Mouse (Mus musculus) MEL (cell line): Measurements from ENCODE around the gene Trpc4. TPM values are rescaled to one million over a fixed set of nuclear protein-coding genes. Genes with fewer than 3 reads are reported as not detected.

Source experiments
- DNase-seq: peaks from one replicate; pipeline ENCODE4 v3.0.0; 2011; ENCODE audit warnings: low read depth, low spot score
- H3K27ac ChIP-seq: 2 replicates; pipeline ENCODE4 v1.5.1; 2012; ENCODE audit warnings: low read depth, mild to moderate bottlenecking, control low read depth, low read length, moderate library complexity; ENCODE audit not compliant: control insufficient read depth
- H3K27me3 ChIP-seq, 2 experiments: fragments of 150-350 bp in 1 of 2; sonication (generic) in 1 of 2; 2 replicates each; pipeline ENCODE4 v1.6.1; 2012; ENCODE audit warnings: low read length in 2 of 2, mild to moderate bottlenecking in 2 of 2, improper control_type of control experiment in 1 of 2, moderate library complexity in 1 of 2; ENCODE audit not compliant: insufficient read depth in 2 of 2, control insufficient read depth in 1 of 2
- H3K36me3 ChIP-seq, 2 experiments: 2 replicates each; pipeline ENCODE4 v1.6.1; 2012 to 2014; ENCODE audit warnings: low read length in 2 of 2, improper control_type of control experiment in 1 of 2, inconsistent platforms in 1 of 2, mild to moderate bottlenecking in 1 of 2; ENCODE audit not compliant: insufficient read depth in 2 of 2, control insufficient read depth in 1 of 2
- H3K4me1 ChIP-seq, 2 experiments: fragments of 150-350 bp in 1 of 2; sonication (generic) in 1 of 2; 2 replicates each; pipeline ENCODE4 v1.6.1; 2012; ENCODE audit warnings: low read length in 2 of 2, improper control_type of control experiment in 1 of 2, mild to moderate bottlenecking in 1 of 2; ENCODE audit not compliant: insufficient read depth in 2 of 2, control insufficient read depth in 1 of 2
- H3K4me3 ChIP-seq, 2 experiments: fragments of 150-350 bp in 1 of 2; sonication (generic) in 1 of 2; 2 replicates each; pipeline ENCODE4 v1.5.1; 2012; ENCODE audit warnings: low read depth in 2 of 2, low read length in 2 of 2, mild to moderate bottlenecking in 2 of 2, moderate library complexity in 2 of 2, control low read depth in 1 of 2, improper control_type of control experiment in 1 of 2; ENCODE audit not compliant: control insufficient read depth in 1 of 2, insufficient read depth in 1 of 2
- H3K79me2 ChIP-seq: 2 replicates; pipeline ENCODE4 v1.6.1; 2012; ENCODE audit warnings: mild to moderate bottlenecking, low read length, moderate library complexity; ENCODE audit not compliant: control insufficient read depth, poor library complexity, insufficient read depth
- H3K9ac ChIP-seq: 2 replicates; pipeline ENCODE4 v1.6.1; 2012; ENCODE audit warnings: low read depth, mild to moderate bottlenecking, control low read depth, low read length, moderate library complexity; ENCODE audit not compliant: control insufficient read depth, poor library complexity, severe bottlenecking
- H3K9me3 ChIP-seq: fragments of 150-350 bp; sonication (generic); replicated peaks from 2 replicates; pipeline ENCODE4 v1.6.1; 2012; ENCODE audit warnings: mild to moderate bottlenecking, low read length, improper control_type of control experiment, moderate library complexity; ENCODE audit not compliant: insufficient read depth
- CHD2 ChIP-seq: IDR thresholded peaks from 2 replicates; pipeline ENCODE4 v1.6.1; 2011; ENCODE audit warnings: low read length, improper control_type of control experiment
- CTCF ChIP-seq, 3 experiments: IDR thresholded peaks in 2 of 3; conservative IDR thresholded peaks in 1 of 3; 2 replicates each; pipeline ENCODE4 v1.5.1; 2011 to 2012; ENCODE audit warnings: low read length in 3 of 3, low read depth in 2 of 3, mild to moderate bottlenecking in 2 of 3, improper control_type of control experiment in 1 of 3, inconsistent platforms in 1 of 3, mixed read lengths in 1 of 3, moderate library complexity in 1 of 3; ENCODE audit not compliant: control insufficient read depth in 1 of 3, insufficient read depth in 1 of 3, poor library complexity in 1 of 3, severe bottlenecking in 1 of 3
- E2F4 ChIP-seq: IDR thresholded peaks from 2 replicates; pipeline ENCODE4 v1.6.1; 2011; ENCODE audit warnings: low read depth, low read length, improper control_type of control experiment, borderline replicate concordance
- EP300 ChIP-seq, 2 experiments: IDR thresholded peaks; 2 replicates each; pipeline ENCODE4 v1.6.1; 2011; ENCODE audit warnings: improper control_type of control experiment in 2 of 2, low read length in 2 of 2, low read depth in 1 of 2, mild to moderate bottlenecking in 1 of 2
- GABPA ChIP-seq: IDR thresholded peaks from 2 replicates; pipeline ENCODE4 v1.6.1; 2012; ENCODE audit warnings: low read depth, mild to moderate bottlenecking, inconsistent platforms, low read length, improper control_type of control experiment, moderate library complexity
- JUND ChIP-seq: IDR thresholded peaks from 2 replicates; pipeline ENCODE4 v1.6.1; 2011; ENCODE audit warnings: low read depth, mild to moderate bottlenecking, improper control_type of control experiment, low read length
- KAT2A ChIP-seq: conservative IDR thresholded peaks from 2 replicates; pipeline ENCODE4 v1.6.1; 2012; ENCODE audit warnings: low read depth, low read length, improper control_type of control experiment, inconsistent platforms
- MAX ChIP-seq: IDR thresholded peaks from 2 replicates; pipeline ENCODE4 v1.6.1; 2011; ENCODE audit warnings: low read length, improper control_type of control experiment
- MXI1 ChIP-seq: IDR thresholded peaks from 2 replicates; pipeline ENCODE4 v1.6.1; 2011; ENCODE audit warnings: mild to moderate bottlenecking, low read depth, low read length, improper control_type of control experiment
- NELFE ChIP-seq: IDR thresholded peaks from 2 replicates; pipeline ENCODE4 v1.6.1; 2011; ENCODE audit warnings: low read depth, low read length, improper control_type of control experiment
- NRF1 ChIP-seq: IDR thresholded peaks from 2 replicates; pipeline ENCODE4 v1.6.1; 2014; ENCODE audit warnings: low read depth, mild to moderate bottlenecking, inconsistent platforms, low read length, improper control_type of control experiment, moderate library complexity; ENCODE audit not compliant: poor library complexity, insufficient read depth, severe bottlenecking
- POLR2AphosphoS2 ChIP-seq: IDR thresholded peaks from 2 replicates; pipeline ENCODE4 v1.6.1; 2011; ENCODE audit warnings: low read length, improper control_type of control experiment
- RCOR1 ChIP-seq: IDR thresholded peaks from 2 replicates; pipeline ENCODE4 v1.6.1; 2012; ENCODE audit warnings: low read depth, mild to moderate bottlenecking, inconsistent platforms, low read length, improper control_type of control experiment
- SIN3A ChIP-seq: IDR thresholded peaks from 2 replicates; pipeline ENCODE4 v1.6.1; 2012; ENCODE audit warnings: low read length, improper control_type of control experiment, inconsistent platforms
- TBP ChIP-seq: IDR thresholded peaks from 2 replicates; pipeline ENCODE4 v1.8.0; 2011; ENCODE audit warnings: low read depth, low read length, improper control_type of control experiment
- ZC3H11A ChIP-seq: IDR thresholded peaks from 2 replicates; pipeline ENCODE4 v1.6.1; 2012; ENCODE audit warnings: low read depth, mild to moderate bottlenecking, inconsistent platforms, low read length, improper control_type of control experiment
- polyA plus RNA-seq, 2 experiments: library from polyadenylated mRNA; stranded (reverse) in 1 of 2; unstranded in 1 of 2; fragments of >175 nt in 1 of 2; fragments of >200 nt in 1 of 2; gene quantifications; 2 replicates each; pipeline versions ENCODE4 v1.2.1 to v1.2.4; 2012; ENCODE audit warnings: low replicate concordance in 2 of 2, low read depth in 1 of 2; ENCODE audit not compliant: insufficient read length in 2 of 2, insufficient read depth in 1 of 2, missing spikeins in 1 of 2
- total RNA-seq: library from RNA; depleted of rRNA; stranded (reverse); fragments of 300-350 nt; gene quantifications from 2 replicates; pipeline ENCODE4 v1.2.3, GENCODE M21; 2012

Trpc4 gene
- total and polyA plus RNA-seq, 3 experiments, result not detected

- TF ChIP-seq MAX (no peak), E2F4 (no peak), POLR2AphosphoS2 (no peak), CTCF (IDR thresholded peaks at IDR 0.05 in 2 of 3, conservative IDR thresholded peaks at IDR 0.05 in 1 of 3; ENCODE audit: control insufficient read depth in 1 of 3, insufficient read depth in 1 of 3, low read depth in 2 of 3, low read length in 3 of 3, poor library complexity in 1 of 3, severe bottlenecking in 1 of 3) (no peak), CHD2 (no peak)
- Histone ChIP-seq H3K9me3 (no peaks in the 10 kb centered on the region), H3K4me3 (no peak overlapping the region), H3K79me2 (no peaks in the 10 kb centered on the region), H3K4me1 (no peaks in the 10 kb centered on the region), H3K27me3 (no peaks in the 10 kb centered on the region), H3K36me3 (no peaks in the 10 kb centered on the region), H3K27ac (no peak overlapping the region), H3K9ac (no peak overlapping the region)
- DNase-seq, result no peak
Measured at GRCm38 (mm10) chr3:54210112-54210511, 54.3 kb downstream of the Trpc4 start.

GRCm38 (mm10) chr3:54211441-54211840, 55.6 kb downstream of the Trpc4 start:
- Histone ChIP-seq H3K4me1 (no peaks in the 10 kb centered on the region), H3K79me2 (no peaks in the 10 kb centered on the region), H3K27me3 (no peaks in the 10 kb centered on the region), H3K4me3 (no peak overlapping the region), H3K36me3 (no peaks in the 10 kb centered on the region), H3K9me3 (no peaks in the 10 kb centered on the region), H3K9ac (no peak overlapping the region), H3K27ac (no peak overlapping the region)
- TF ChIP-seq ZC3H11A (no peak), KAT2A (no peak)
- no peak for DNase-seq

- Histone ChIP-seq H3K4me1 (no peaks in the 10 kb centered on the region), H3K9me3 (no peaks in the 10 kb centered on the region), H3K27me3 (no peaks in the 10 kb centered on the region), H3K27ac (no peak overlapping the region), H3K4me3 (no peak overlapping the region), H3K79me2 (no peaks in the 10 kb centered on the region), H3K36me3 (no peaks in the 10 kb centered on the region), H3K9ac (no peak overlapping the region)
- TF ChIP-seq NRF1 (no peak), GABPA (no peak), JUND (no peak), KAT2A (no peak), RCOR1 (no peak), MXI1 (no peak), NELFE (no peak), POLR2AphosphoS2 (no peak), TBP (no peak), SIN3A (no peak), ZC3H11A (no peak), EP300 (IDR thresholded peaks at IDR 0.05; ENCODE audit: low read depth in 1 of 2, low read length in 2 of 2) (no peak)
- no peak for DNase-seq
Measured at GRCm38 (mm10) chr3:54222549-54222948, 66.7 kb downstream of the Trpc4 start.
